ENCODE assay signal across 19 mouse cellular contexts in genomic region chr9:42995298-42995697, GRCm38 (mm10). TPM values are rescaled to one million over a fixed set of nuclear protein-coding genes. Genes with fewer than 3 reads are reported as not detected.
A peak's percentile ranks its signal among the peaks of the same experiment; 100 is the strongest.
DNase-seq lines count a peak whose midpoint lies in the region; ATAC-seq and TF ChIP-seq lines count a peak whose summit lies in the region.
"Had no signal": no experiment of that assay in that cellular context is flagged by ENCODE, and none has a peak within 500 bp of the region (broad histone marks: within the 10 kb centered on the region; RNA-seq: fewer than 3 reads in every experiment).

No protein-coding gene starts in this region.

- no peak for TF ChIP-seq CTCF in spleen, adult 2 months (IDR thresholded peaks at IDR 0.05; ENCODE audit: extremely low read depth, insufficient read depth, insufficient read length, insufficient replicate concordance)

- no peaks in the 10 kb centered on the region for H3K4me1 ChIP-seq in spleen, adult 2 months (ENCODE audit: control insufficient read depth, insufficient read depth, insufficient read length)
- H3K4me1 ChIP-seq: hindbrain, embryonic 10.5 days; stomach, embryonic 15.5 days had no signal

- peak; percentile 66 for ATAC-seq in activated CD4-positive, CD25-positive, alpha-beta regulatory T cell, adult 4 months
- ATAC-seq in inflammation-experienced regulatory T-cells, adult 6 months = peak; percentile 48
- ATAC-seq in neutrophil, adult 5-6 weeks (ENCODE audit: extremely low read depth, insufficient number of reproducible peaks, low FRiP score, poor library complexity, severe bottlenecking) = 0 out of 2 replicates have a peak, but pooled peaks have one; percentile 13
- ATAC-seq: forebrain, postnatal 0 days; hindbrain, postnatal 0 days had no signal

- TF ChIP-seq POLR2A in spleen, adult 2 months (IDR thresholded peaks at IDR 0.05; ENCODE audit: low read depth, low read length) = no peak

- H3K36me3 ChIP-seq in spleen, adult 2 months (ENCODE audit: control insufficient read depth, insufficient read depth, low read length) = peaks cover 2% of the 10 kb centered on the region; the same call in 1 of the 2 replicates

- H3K27me3 ChIP-seq in spleen, adult 2 months (ENCODE audit: control insufficient read depth, insufficient read depth, low read length) = no peaks in the 10 kb centered on the region
- H3K27me3 ChIP-seq: stomach, embryonic 15.5 days had no signal

- 45% methylated on average over 11 of the region's 11 CpGs for WGBS in spleen, adult 2 months

- DNase-seq in spleen, adult 2 months (ENCODE audit: low read depth in 1 of 2, low spot score in 2 of 2) = no peak
- DNase-seq in spleen, adult 18-20 months = no peak
- DNase-seq in kidney, postnatal 10 days = no peak
- DNase-seq in MN1 (ENCODE audit: low spot score) = no peak
- DNase-seq: cerebellum, adult 11 months; cerebellum, postnatal 14 days; embryo, embryonic 11 days; forebrain, postnatal 0 days; gastrocnemius, postnatal 36 days; kidney, adult 2 months; kidney, postnatal 25 days; lung, embryonic 14.5 days had no signal

- no peak overlapping the region for H3K27ac ChIP-seq in spleen, adult 2 months (ENCODE audit: insufficient read depth, low read length)
- H3K27ac ChIP-seq: hindbrain, embryonic 10.5 days; hindbrain, postnatal 0 days; stomach, embryonic 15.5 days had no signal

- H3K4me3 ChIP-seq in spleen, adult 2 months (ENCODE audit: extremely low read depth, insufficient read depth, insufficient read length) = peak overlapping the region; percentile 44
- H3K4me3 ChIP-seq: hindbrain, embryonic 10.5 days; stomach, embryonic 15.5 days had no signal

RNA-seq across cellular contexts. Expression of gene Grik4, which starts 51.0 kb away (rescaled TPM):
- 0.19 and 0.28 TPM in 2 replicates for polyA plus RNA-seq in spleen, adult 2 months (2012; rRNA removed)
- under 1 TPM in 1 of 2 experiments, not detected in 1; 0.08 TPM for polyA plus RNA-seq in activated CD4-positive, CD25-positive, alpha-beta regulatory T cell, adult 4 months (2017; shearing (Covaris generic))
- under 1 TPM in 2 of 3 experiments, not detected in 1; 0.06 to 0.08 TPM for polyA plus RNA-seq in inflammation-experienced regulatory T-cells, adult 6 months (2017; shearing (Covaris generic))
- total RNA-seq in neutrophil, adult 5-6 weeks (2017) = not detected in 2 replicates
- polyA plus RNA-seq: G1E had no signal

Comparison
In these comparisons a context has a peak if more than half of its experiments do, and no peak if none do; other contexts are left out.
1. ATAC-seq: peak in every context shown above with its lines; median percentile 66 in activated CD4-positive, CD25-positive, alpha-beta regulatory T cell, adult 4 months; 48 in inflammation-experienced regulatory T-cells, adult 6 months; 13 in neutrophil, adult 5-6 weeks.